Mouse (Mus musculus): Measurements from ENCODE around the gene Rpl35a. TPM values are rescaled to one million over a fixed set of nuclear protein-coding genes. Genes with fewer than 3 reads are reported as not detected.
"Not testable (repeated sequence)": the region's sequence is repeated elsewhere in the genome, so short reads cannot be mapped to it uniquely, and the experiment has no call there.

The Rpl35a gene
- polyA plus RNA-seq, 1 experiment, result 198 TPM

GRCm38 (mm10) chr16:33053141-33053540 is 3.1 kb upstream of the Rpl35a start:
- no peaks in the 10 kb centered on the region for H3K27me3 ChIP-seq (ENCODE audit: control insufficient read depth, insufficient read depth, low read length)
- DNase-seq (ENCODE audit: low read depth in 1 of 2, low spot score in 2 of 2), result no peak
- H3K4me1 ChIP-seq (ENCODE audit: control insufficient read depth, insufficient read depth, insufficient read length), result peaks cover 3% of the 10 kb centered on the region; the same call in 1 of the 2 replicates
- TF ChIP-seq CTCF (IDR thresholded peaks at IDR 0.05; ENCODE audit: extremely low read depth, insufficient read depth, insufficient read length, insufficient replicate concordance), result no peak
- no peak for TF ChIP-seq POLR2A (IDR thresholded peaks at IDR 0.05; ENCODE audit: low read depth, low read length)
- peaks cover 3% of the 10 kb centered on the region; the same call in 1 of the 2 replicates for H3K36me3 ChIP-seq (ENCODE audit: control insufficient read depth, insufficient read depth, low read length)
- no peak overlapping the region for H3K4me3 ChIP-seq (ENCODE audit: extremely low read depth, insufficient read depth, insufficient read length)
- H3K27ac ChIP-seq (ENCODE audit: insufficient read depth, low read length), result no peak overlapping the region
- 57% methylated on average over 5 of the region's 5 CpGs for WGBS

- H3K27ac ChIP-seq (ENCODE audit: insufficient read depth, low read length); DNase-seq (ENCODE audit: low read depth in 1 of 2, low spot score in 2 of 2); H3K4me1 ChIP-seq (ENCODE audit: control insufficient read depth, insufficient read depth, insufficient read length); H3K4me3 ChIP-seq (ENCODE audit: extremely low read depth, insufficient read depth, insufficient read length); H3K27me3 ChIP-seq (ENCODE audit: control insufficient read depth, insufficient read depth, low read length): not testable (repeated sequence)
- 75% methylated on average over 2 of the region's 2 CpGs for WGBS
- peaks cover 15% of the 10 kb centered on the region for H3K36me3 ChIP-seq (ENCODE audit: control insufficient read depth, insufficient read depth, low read length)
Observed at GRCm38 (mm10) chr16:33054927-33055326, 1.3 kb upstream of the Rpl35a start.

- no peak overlapping the region for H3K4me3 ChIP-seq (ENCODE audit: extremely low read depth, insufficient read depth, insufficient read length)
- no peaks in the 10 kb centered on the region for H3K27me3 ChIP-seq (ENCODE audit: control insufficient read depth, insufficient read depth, low read length)
- H3K27ac ChIP-seq (ENCODE audit: insufficient read depth, low read length), result no peak overlapping the region
- 16% methylated on average over 10 of the region's 10 CpGs for WGBS
- no peak for TF ChIP-seq CTCF (IDR thresholded peaks at IDR 0.05; ENCODE audit: extremely low read depth, insufficient read depth, insufficient read length, insufficient replicate concordance)
- TF ChIP-seq POLR2A (IDR thresholded peaks at IDR 0.05; ENCODE audit: low read depth, low read length), result no peak
- peaks cover 3% of the 10 kb centered on the region; the same call in 1 of the 2 replicates for H3K4me1 ChIP-seq (ENCODE audit: control insufficient read depth, insufficient read depth, insufficient read length)
- no peak for DNase-seq (ENCODE audit: low read depth in 1 of 2, low spot score in 2 of 2)
- H3K36me3 ChIP-seq (ENCODE audit: control insufficient read depth, insufficient read depth, low read length), result peaks cover 15% of the 10 kb centered on the region
Observed at GRCm38 (mm10) chr16:33055655-33056054, 598 bp upstream of the Rpl35a start.

- TF ChIP-seq POLR2A (IDR thresholded peaks at IDR 0.05; ENCODE audit: low read depth, low read length) (no peak), CTCF (IDR thresholded peaks at IDR 0.05; ENCODE audit: extremely low read depth, insufficient read depth, insufficient read length, insufficient replicate concordance) (no peak)
- under 1% methylated on average over 24 of the region's 24 CpGs for WGBS
- Histone ChIP-seq H3K4me1 (ENCODE audit: control insufficient read depth, insufficient read depth, insufficient read length) (peaks cover 3% of the 10 kb centered on the region; the same call in 1 of the 2 replicates), H3K36me3 (ENCODE audit: control insufficient read depth, insufficient read depth, low read length) (peaks cover 15% of the 10 kb centered on the region), H3K27ac (ENCODE audit: insufficient read depth, low read length) (peak overlapping the region; percentile 93), H3K27me3 (ENCODE audit: control insufficient read depth, insufficient read depth, low read length) (no peaks in the 10 kb centered on the region), H3K4me3 (ENCODE audit: extremely low read depth, insufficient read depth, insufficient read length) (peak overlapping the region; percentile 83)
- no peak for DNase-seq (ENCODE audit: low read depth in 1 of 2, low spot score in 2 of 2)
Observed at GRCm38 (mm10) chr16:33056786-33057185, 533 bp downstream of the Rpl35a start.

- Histone ChIP-seq H3K27ac (ENCODE audit: insufficient read depth, low read length) (no peak overlapping the region), H3K4me3 (ENCODE audit: extremely low read depth, insufficient read depth, insufficient read length) (no peak overlapping the region)
Observed at GRCm38 (mm10) chr16:33058033-33058432, 1.8 kb downstream of the Rpl35a start.

GRCm38 (mm10) chr16:33058656-33059055 is 2.4 kb downstream of the Rpl35a start:
- WGBS, result 95% methylated on average over 9 of the region's 9 CpGs

More at GRCm38 (mm10) chr16:33058033-33058432, 1.8 kb downstream of the Rpl35a start:
- Histone ChIP-seq H3K27me3 (ENCODE audit: control insufficient read depth, insufficient read depth, low read length) (no peaks in the 10 kb centered on the region), H3K4me1 (ENCODE audit: control insufficient read depth, insufficient read depth, insufficient read length) (peaks cover 3% of the 10 kb centered on the region; the same call in 1 of the 2 replicates), H3K36me3 (ENCODE audit: control insufficient read depth, insufficient read depth, low read length) (peaks cover 15% of the 10 kb centered on the region)
- WGBS, result 95% methylated on average over 16 of the region's 16 CpGs
- TF ChIP-seq POLR2A (IDR thresholded peaks at IDR 0.05; ENCODE audit: low read depth, low read length) (no peak), CTCF (IDR thresholded peaks at IDR 0.05; ENCODE audit: extremely low read depth, insufficient read depth, insufficient read length, insufficient replicate concordance) (no peak)
- no peak for DNase-seq (ENCODE audit: low read depth in 1 of 2, low spot score in 2 of 2)

GRCm38 (mm10) chr16:33059471-33059870 is 3.2 kb downstream of the Rpl35a start:
- TF ChIP-seq POLR2A (IDR thresholded peaks at IDR 0.05; ENCODE audit: low read depth, low read length), result no peak
- H3K4me1 ChIP-seq (ENCODE audit: control insufficient read depth, insufficient read depth, insufficient read length), result peaks cover 3% of the 10 kb centered on the region; the same call in 1 of the 2 replicates
- no peak for DNase-seq (ENCODE audit: low read depth in 1 of 2, low spot score in 2 of 2)

More at GRCm38 (mm10) chr16:33058656-33059055, 2.4 kb downstream of the Rpl35a start:
- H3K27ac ChIP-seq (ENCODE audit: insufficient read depth, low read length); H3K4me3 ChIP-seq (ENCODE audit: extremely low read depth, insufficient read depth, insufficient read length); DNase-seq (ENCODE audit: low read depth in 1 of 2, low spot score in 2 of 2); H3K27me3 ChIP-seq (ENCODE audit: control insufficient read depth, insufficient read depth, low read length); H3K4me1 ChIP-seq (ENCODE audit: control insufficient read depth, insufficient read depth, insufficient read length): not testable (repeated sequence)
- H3K36me3 ChIP-seq (ENCODE audit: control insufficient read depth, insufficient read depth, low read length), result peaks cover 15% of the 10 kb centered on the region

More at GRCm38 (mm10) chr16:33059471-33059870, 3.2 kb downstream of the Rpl35a start:
- no peak overlapping the region for H3K27ac ChIP-seq (ENCODE audit: insufficient read depth, low read length)
- peaks cover 15% of the 10 kb centered on the region for H3K36me3 ChIP-seq (ENCODE audit: control insufficient read depth, insufficient read depth, low read length)
- no peak overlapping the region for H3K4me3 ChIP-seq (ENCODE audit: extremely low read depth, insufficient read depth, insufficient read length)
- H3K27me3 ChIP-seq (ENCODE audit: control insufficient read depth, insufficient read depth, low read length), result no peaks in the 10 kb centered on the region
- WGBS, result 83% methylated on average over 1 of the region's 1 CpGs
